Mouse (Mus musculus) stomach, embryonic 14.5 days (tissue): ENCODE measurements around the gene Dhh. TPM values are rescaled to one million over a fixed set of nuclear protein-coding genes. Genes with fewer than 3 reads are reported as not detected.

Experiments
- ATAC-seq: fragments of 200-750 bp; cut with Nextera tagmentation; 2 replicates; pipeline ENCODE4 v1.8.0; 2017; ENCODE audit warnings: low read depth, moderate TSS enrichment; ENCODE audit not compliant: insufficient number of reproducible peaks, insufficient read depth, low FRiP score
- H3K27ac ChIP-seq: fragments of 300-500 bp; sonication (generic); 2 replicates; pipeline ENCODE4 v1.5.1; 2014; ENCODE audit warnings: mild to moderate bottlenecking, low read length, moderate library complexity, mixed read lengths
- H3K27me3 ChIP-seq: fragments of 300-500 bp; sonication (generic); 2 replicates; pipeline ENCODE4 v1.6.1; 2014; ENCODE audit warnings: low read length, control low read depth, mixed read lengths; ENCODE audit not compliant: control insufficient read depth, insufficient read depth
- H3K36me3 ChIP-seq: fragments of 300-500 bp; sonication (generic); 2 replicates; pipeline ENCODE4 v1.6.1; 2014; ENCODE audit warnings: mild to moderate bottlenecking, control low read depth, low read length, moderate library complexity, mixed read lengths; ENCODE audit not compliant: control insufficient read depth, insufficient read depth
- H3K4me1 ChIP-seq: fragments of 300-500 bp; sonication (generic); 2 replicates; pipeline ENCODE4 v1.6.1; 2014; ENCODE audit warnings: low read length, control low read depth, mixed read lengths; ENCODE audit not compliant: control insufficient read depth, insufficient read depth
- H3K4me2 ChIP-seq: fragments of 300-500 bp; sonication (generic); replicated peaks from 2 replicates; pipeline ENCODE4 v1.6.1; 2014; ENCODE audit warnings: low read depth, low read length, control low read depth
- H3K4me3 ChIP-seq: fragments of 300-500 bp; sonication (generic); 2 replicates; pipeline ENCODE4 v1.5.1; 2014; ENCODE audit warnings: low read depth, low read length, control low read depth
- H3K9ac ChIP-seq: fragments of 300-500 bp; sonication (generic); replicated peaks from 2 replicates; pipeline ENCODE4 v1.6.1; 2014; ENCODE audit warnings: low read depth, mild to moderate bottlenecking, control low read depth, low read length, moderate library complexity, mixed read lengths
- H3K9me3 ChIP-seq: fragments of 300-500 bp; sonication (generic); 2 replicates; pipeline ENCODE4 v1.6.1; 2016; ENCODE audit warnings: low read depth, low read length, control low read depth; ENCODE audit not compliant: control insufficient read depth
- WGBS: fragments of 180-500 bp; shearing (Covaris S2); extraction: QIAGEN DNeasy Blood & Tissue Kit; methylation state at CpG from one replicate; pipeline ENCODE4 v1.1.7; 2014; 5-methylcytosine and 5-hydroxymethylcytosine counted together
- polyA plus RNA-seq: library from polyadenylated mRNA; unstranded; fragments of >200 nt; fragmentation: Nextera tagmentation; extraction: Ambion mirVana; gene quantifications from 2 replicates; pipeline ENCODE4 v1.2.1, GENCODE M21; 2014

Dhh gene
- polyA plus RNA-seq: 0.65 and 0.77 TPM in 2 replicates

DNA sequence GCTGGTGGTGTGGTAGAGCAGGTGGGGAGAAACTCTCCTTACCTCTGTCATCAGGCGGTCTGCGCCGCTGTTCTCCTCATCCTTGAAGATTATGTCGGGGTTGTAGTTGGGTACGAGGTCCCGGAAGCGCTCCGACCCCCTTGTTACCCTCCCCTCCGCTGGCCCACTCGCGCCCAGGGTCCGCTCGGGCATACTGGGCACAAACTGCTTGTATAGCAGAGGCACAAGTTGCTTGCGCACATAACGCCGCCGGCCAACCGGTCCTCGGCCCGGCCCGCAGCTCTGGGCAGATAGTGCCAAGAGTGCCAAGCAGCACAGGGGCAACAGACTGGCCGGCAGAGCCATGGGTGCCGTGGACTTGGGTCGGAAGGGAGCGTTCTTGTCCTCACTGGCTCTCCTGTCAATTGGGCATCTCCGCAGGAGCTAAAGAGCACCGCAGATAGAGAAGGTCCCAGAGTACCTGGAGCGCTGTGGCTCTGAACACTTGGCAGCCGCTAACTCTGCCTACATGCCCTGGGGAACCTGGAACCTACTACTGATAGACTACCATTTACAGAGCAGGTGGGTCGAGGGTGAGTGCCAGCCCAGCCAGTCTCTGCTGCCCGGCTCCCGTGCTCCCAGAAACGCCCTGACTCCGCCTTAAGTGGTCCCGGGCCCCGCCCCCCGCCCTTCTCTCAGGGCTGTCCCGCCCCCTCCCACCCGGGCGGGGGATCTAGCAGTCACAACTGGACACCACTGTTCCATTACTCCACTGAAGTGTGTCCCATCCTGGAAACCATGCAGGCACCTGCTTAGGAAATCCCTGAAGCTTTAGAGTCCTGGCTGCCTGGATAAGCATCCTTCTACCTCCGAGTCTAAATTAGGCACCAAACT is at the start of gene Dhh:
Gene Dhh (minus strand): TSS at position 613 of the 873 bp plus-strand sequence.
- Histone ChIP-seq H3K9me3 (no peaks in the 10 kb centered on the region), H3K36me3 (no peaks in the 10 kb centered on the region; the same call in 1 of the 2 replicates), H3K27me3 (peaks cover 42% of the 10 kb centered on the region), H3K9ac (no peak within 1 kb of the TSS), H3K4me3 (peak within 1 kb of the TSS; percentile 22; the same call in 1 of the 2 replicates), H3K27ac (no peak within 1 kb of the TSS), H3K4me1 (peaks cover 27% of the 10 kb centered on the region), H3K4me2 (peak within 1 kb of the TSS; percentile 35)
- WGBS: 2% methylated on average over 41 of the region's 41 CpGs
- ATAC-seq: no peak

DNA sequence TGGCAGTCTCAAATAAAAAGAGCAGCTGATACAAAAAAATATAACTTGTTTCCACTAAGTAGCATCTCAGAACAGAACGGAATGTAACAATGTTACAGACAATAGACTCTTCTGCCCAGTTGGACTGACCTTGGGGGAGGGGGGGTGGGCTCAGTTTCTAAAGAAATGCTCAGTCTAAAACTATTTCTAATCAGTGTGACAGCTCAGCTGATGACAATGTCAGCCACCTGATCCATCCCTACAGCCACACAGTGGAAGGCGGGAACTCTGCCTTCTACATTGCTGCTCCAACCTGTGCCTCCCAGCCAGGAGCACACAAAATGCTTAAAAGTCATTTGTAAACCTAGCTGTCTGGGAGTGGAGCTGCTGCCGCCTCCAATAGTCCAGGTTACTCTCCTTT is 49.5 kb upstream of the Dhh start:
- no peaks in the 10 kb centered on the region; the same call in 1 of the 2 replicates for H3K36me3 ChIP-seq
- ATAC-seq: no peak
- no peaks in the 10 kb centered on the region for H3K4me1 ChIP-seq
- no peak overlapping the region for H3K9ac ChIP-seq
- no peak overlapping the region for H3K27ac ChIP-seq
- WGBS: 42% methylated on average over 3 of the region's 3 CpGs
- no peaks in the 10 kb centered on the region; the same call in 1 of the 2 replicates for H3K9me3 ChIP-seq
- H3K4me2 ChIP-seq: no peak overlapping the region
- H3K4me3 ChIP-seq: no peak overlapping the region
- H3K27me3 ChIP-seq: no peaks in the 10 kb centered on the region

DNA sequence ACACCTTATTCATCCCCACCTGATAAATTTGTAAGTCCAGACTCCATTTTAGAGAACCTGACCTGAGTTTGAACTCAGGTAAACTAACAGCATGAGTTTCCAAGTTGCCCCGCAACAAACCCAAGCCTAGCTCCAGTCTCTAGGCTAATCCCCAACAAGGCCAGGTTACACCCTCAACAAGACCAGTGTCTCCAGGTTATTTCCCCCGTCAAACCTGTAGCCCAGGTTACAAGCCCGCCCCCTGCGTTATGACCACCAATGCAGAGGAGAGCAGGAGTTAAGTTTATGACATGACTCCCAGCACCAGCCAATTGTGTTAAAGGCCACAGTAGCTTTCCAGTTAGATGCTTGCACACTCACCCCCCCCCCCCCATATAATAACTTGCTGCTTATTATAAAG is 44.8 kb upstream of the Dhh start:
- H3K27ac ChIP-seq: no peak overlapping the region; the same call in 1 of the 2 replicates
- H3K4me1 ChIP-seq: no peaks in the 10 kb centered on the region
- H3K27me3 ChIP-seq: no peaks in the 10 kb centered on the region
- no peak overlapping the region for H3K4me3 ChIP-seq
- no peak overlapping the region for H3K4me2 ChIP-seq
- no peak; the same call in 1 of the 2 replicates for ATAC-seq
- no peaks in the 10 kb centered on the region for H3K36me3 ChIP-seq
- no peak overlapping the region for H3K9ac ChIP-seq
- no peaks in the 10 kb centered on the region; the same call in 1 of the 2 replicates for H3K9me3 ChIP-seq
- 60% methylated on average over 4 of the region's 4 CpGs for WGBS

DNA sequence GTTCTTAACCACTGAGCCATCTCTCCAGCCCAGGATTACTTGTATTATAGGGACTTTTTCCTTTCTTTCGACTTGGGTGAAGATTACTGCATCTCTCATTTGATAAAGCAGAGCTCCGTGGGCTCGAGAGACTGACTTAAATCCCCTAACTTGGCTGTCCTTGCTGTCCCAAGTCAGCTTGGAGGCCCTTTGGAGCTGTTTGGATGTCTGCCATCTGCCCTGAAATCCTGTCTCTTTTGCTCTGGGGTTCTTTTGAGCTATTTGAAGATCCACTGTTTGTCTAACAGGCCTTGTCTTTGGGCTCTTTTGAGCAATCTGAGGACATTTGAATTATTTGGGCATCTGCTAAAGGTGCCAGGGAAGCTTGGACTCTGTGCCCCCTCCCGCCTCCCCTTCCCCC is 43.7 kb upstream of the Dhh start:
- WGBS: 78% methylated on average over 4 of the region's 4 CpGs
- Histone ChIP-seq H3K27me3 (no peaks in the 10 kb centered on the region), H3K27ac (no peak overlapping the region), H3K4me3 (no peak overlapping the region), H3K4me2 (no peak overlapping the region), H3K4me1 (no peaks in the 10 kb centered on the region), H3K36me3 (no peaks in the 10 kb centered on the region), H3K9ac (no peak overlapping the region), H3K9me3 (no peaks in the 10 kb centered on the region; the same call in 1 of the 2 replicates)
- ATAC-seq: no peak

DNA sequence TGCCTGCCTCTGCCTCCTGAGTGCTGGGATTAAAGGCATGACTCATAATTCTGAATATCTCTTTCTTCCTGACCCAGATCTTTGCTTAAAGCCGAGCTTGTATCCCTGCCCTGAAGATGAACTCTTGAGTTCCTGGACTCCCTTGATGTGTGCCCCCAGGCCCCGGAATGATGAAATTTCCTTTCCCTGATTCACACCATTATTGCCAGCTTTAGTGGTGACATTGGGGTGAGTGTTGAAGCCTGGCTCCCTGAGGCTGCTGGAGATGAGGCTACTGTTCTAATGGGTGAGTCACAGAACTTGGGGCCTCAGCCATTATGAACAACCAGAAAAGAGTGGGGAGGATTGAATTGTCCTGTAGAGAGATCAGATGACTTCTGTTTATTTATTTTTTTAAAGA is 43.2 kb upstream of the Dhh start:
- WGBS: 78% methylated on average over 2 of the region's 2 CpGs

DNA sequence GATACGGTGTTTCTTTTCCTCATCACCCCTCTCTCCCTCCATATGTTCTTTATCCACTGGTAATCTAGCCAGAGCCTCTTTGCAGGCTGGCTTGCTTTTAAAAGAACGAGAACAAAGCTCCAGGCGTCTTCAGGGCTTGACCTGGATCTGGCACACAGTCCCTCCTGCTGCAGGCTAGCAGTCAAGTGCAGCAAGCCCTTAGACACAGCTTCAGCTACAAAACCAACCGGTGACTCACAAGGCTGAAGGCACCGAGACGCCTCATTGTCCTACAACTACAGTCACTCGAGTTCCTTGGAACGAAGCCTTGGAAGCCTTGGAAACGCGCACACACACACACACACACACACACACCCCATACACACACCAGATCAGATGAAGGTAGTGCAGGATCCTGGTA is 42.5 kb upstream of the Dhh start:
- 76% methylated on average over 10 of the region's 10 CpGs for WGBS
- Histone ChIP-seq H3K4me1 (peaks cover 5% of the 10 kb centered on the region; the same call in 1 of the 2 replicates), H3K4me2 (no peak overlapping the region), H3K36me3 (no peaks in the 10 kb centered on the region), H3K9me3 (no peaks in the 10 kb centered on the region; the same call in 1 of the 2 replicates), H3K9ac (no peak overlapping the region), H3K4me3 (no peak overlapping the region), H3K27ac (no peak overlapping the region), H3K27me3 (no peaks in the 10 kb centered on the region)
- ATAC-seq: no peak

More for the DNA sequence above, 43.2 kb upstream of the Dhh start:
- Histone ChIP-seq H3K4me3 (no peak overlapping the region), H3K9ac (no peak overlapping the region), H3K4me1 (no peaks in the 10 kb centered on the region), H3K27me3 (no peaks in the 10 kb centered on the region), H3K27ac (no peak overlapping the region), H3K36me3 (no peaks in the 10 kb centered on the region), H3K9me3 (no peaks in the 10 kb centered on the region; the same call in 1 of the 2 replicates), H3K4me2 (no peak overlapping the region)
- ATAC-seq: no peak

DNA sequence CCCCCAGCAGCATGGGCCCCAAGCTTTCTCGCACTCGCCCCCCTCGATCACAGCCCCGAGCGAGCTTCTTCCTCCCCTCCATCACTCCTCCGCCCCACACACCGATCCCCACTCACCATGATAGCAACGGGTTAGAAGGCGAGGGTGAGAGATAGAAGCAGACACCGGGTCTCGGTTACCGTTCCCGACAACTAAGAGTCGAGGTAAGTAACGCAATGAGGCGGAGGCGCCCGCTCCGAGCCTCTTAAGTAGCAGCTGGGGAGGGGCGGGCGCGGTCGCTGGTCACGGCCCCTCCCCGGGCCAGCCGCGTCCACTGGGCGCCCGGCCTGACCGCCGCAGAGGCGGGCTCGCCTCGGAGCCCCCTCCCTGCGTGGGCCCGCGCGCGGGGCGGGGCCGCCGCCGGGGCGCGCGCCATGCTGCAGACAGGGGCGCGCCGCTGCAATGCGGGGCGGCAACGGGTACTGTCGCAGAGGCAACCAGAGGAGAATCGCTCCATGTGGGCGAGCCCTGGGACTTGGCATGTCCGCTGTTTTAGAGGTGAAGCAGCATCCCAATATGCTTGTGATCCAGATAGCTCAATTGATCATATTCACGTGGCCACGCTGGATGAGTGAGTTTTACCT is 36.0 kb upstream of the Dhh start, which contains the start of gene Tuba1b:
Gene Tuba1b (minus strand): TSS at position 349 of the 623 bp plus-strand sequence.
- under 1% methylated on average over 55 of the region's 58 CpGs for WGBS
- peak within 1 kb of the TSS; percentile 89 for H3K9ac ChIP-seq
- H3K4me3 ChIP-seq: peak within 1 kb of the TSS; percentile 73
- H3K4me2 ChIP-seq: peak within 1 kb of the TSS; percentile 99
- H3K27ac ChIP-seq: peak within 1 kb of the TSS; percentile 97
- peaks cover 9% of the 10 kb centered on the region for H3K36me3 ChIP-seq
- peak; percentile 96 for ATAC-seq
- H3K27me3 ChIP-seq: no peaks in the 10 kb centered on the region
- peaks cover 13% of the 10 kb centered on the region for H3K4me1 ChIP-seq
- H3K9me3 ChIP-seq: no peaks in the 10 kb centered on the region

DNA sequence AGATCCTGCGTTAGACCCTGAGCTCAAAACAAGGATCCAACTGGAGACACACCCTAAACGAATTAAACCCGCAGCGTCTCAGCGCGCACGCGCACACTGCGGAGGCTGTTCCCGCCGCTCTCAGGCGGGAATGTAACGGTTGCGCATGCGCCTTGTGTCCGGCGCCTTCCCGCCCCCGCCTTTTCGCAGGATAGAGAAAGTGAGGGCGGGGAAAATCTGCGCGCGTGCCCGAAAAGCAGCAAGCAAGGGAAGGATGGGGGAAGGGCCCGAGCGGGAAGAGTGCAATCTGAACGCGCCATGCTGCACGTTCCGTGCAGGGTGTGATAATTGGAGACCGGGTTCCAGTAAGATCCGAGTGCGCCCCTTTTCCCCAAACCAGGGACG is 35.5 kb upstream of the Dhh start:
- peak overlapping the region; percentile 89 for H3K9ac ChIP-seq

More for the DNA sequence above, 35.5 kb upstream of the Dhh start:
- Histone ChIP-seq H3K36me3 (peaks cover 9% of the 10 kb centered on the region), H3K4me1 (peaks cover 14% of the 10 kb centered on the region), H3K4me2 (peak overlapping the region; percentile 99), H3K27ac (peak overlapping the region; percentile 97), H3K27me3 (no peaks in the 10 kb centered on the region), H3K9me3 (no peaks in the 10 kb centered on the region), H3K4me3 (peak overlapping the region; percentile 73)
- under 1% methylated on average over 35 of the region's 35 CpGs for WGBS
- peak; percentile 85 for ATAC-seq
